Mouse (Mus musculus) heart, adult 18-20 months (tissue): Measurements from ENCODE around the gene Stau1. TPM values are rescaled to one million over a fixed set of nuclear protein-coding genes. Genes with fewer than 3 reads are reported as not detected.
"Not testable (repeated sequence)": the region's sequence is repeated elsewhere in the genome, so short reads cannot be mapped to it uniquely, and the experiment has no call there.

Experiments
- DNase-seq, 2 experiments: peaks; one replicate each; pipeline ENCODE4 v3.0.0; 2021 to 2022; ENCODE audit warnings: mixed read lengths in 1 of 2
- long read RNA-seq, 2 experiments: library from polyadenylated mRNA; stranded (forward); transcript quantifications; one replicate each; pipeline ENCODE4 v2.0.0; 2021
- total RNA-seq, 2 experiments: library from RNA; stranded (reverse); gene quantifications; 2 replicates each; pipeline ENCODE4 v1.2.3; 2021

The Stau1 gene
- 10 to 100 TPM; 40.5 to 45.5 TPM for total RNA-seq
- long read RNA-seq, experiment 1, transcript Stau1-204 (12 exons, 2,976 nt), result minor isoform, 7 of 57 reads
- long read RNA-seq, experiment 1, transcript Stau1-202 (12 exons, 3,569 nt), result minor isoform, 10 of 57 reads
- long read RNA-seq, experiment 1, transcript Stau1-209 (4 exons, 774 nt), result major isoform, 31 of 57 reads
- long read RNA-seq, experiment 1, partial matches to known transcripts, result 4 of 57 reads
- long read RNA-seq, experiment 1, other reads (novel, unspliced or antisense), result 5 of 57 reads
- long read RNA-seq, experiment 2, transcript Stau1-209 (4 exons, 774 nt), result major isoform, 11 of 22 reads
- long read RNA-seq, experiment 2, transcript Stau1-204 (12 exons, 2,976 nt), result minor isoform, 7 of 22 reads
- long read RNA-seq, experiment 2, partial matches to known transcripts, result 0 of 22 reads
- long read RNA-seq, experiment 2, other reads (novel, unspliced or antisense), result 2 of 22 reads

GRCm38 (mm10) chr2:166995796-166996532 lies at the start of gene Stau1:
TSS of gene Stau1 (minus strand) at chr2:166996299.
- DNase-seq, result peak; percentile 92 to 98

DNA sequence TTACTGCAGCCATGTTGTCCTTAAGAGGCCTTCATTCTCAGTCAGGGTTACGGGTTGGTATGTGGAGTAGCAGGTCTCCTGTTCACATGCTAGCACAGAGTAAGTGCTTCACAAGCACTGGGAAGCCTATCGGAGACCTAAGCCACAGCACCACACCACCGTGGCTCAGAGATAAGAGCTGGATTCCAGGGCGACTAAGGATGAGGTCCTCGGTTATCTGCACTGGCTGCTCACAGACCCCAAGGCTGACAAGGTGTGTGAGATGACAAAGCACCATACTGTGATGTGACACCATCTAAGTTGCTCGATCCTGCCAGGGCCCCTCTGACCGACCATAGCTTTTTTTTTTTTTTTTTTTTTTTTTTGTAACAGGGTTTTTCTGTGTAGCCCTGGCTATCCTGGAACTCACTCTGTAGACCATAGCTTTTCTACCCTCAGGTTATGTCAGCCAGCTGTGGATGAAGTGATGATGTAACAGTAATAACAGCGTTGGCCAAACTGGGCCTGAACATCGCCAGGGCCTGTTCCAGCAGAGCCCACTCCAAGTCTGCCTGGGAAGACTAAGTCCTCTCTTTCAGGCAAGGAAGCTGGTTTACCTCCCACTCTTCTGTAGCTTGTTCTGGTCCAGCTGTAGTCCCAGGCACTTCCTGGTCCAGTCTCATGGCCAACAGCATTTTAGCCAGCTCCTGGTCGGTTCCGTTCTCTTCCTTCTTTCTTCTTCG lies 47.5 kb upstream of the Stau1 start:
- peak in 1 of 2 experiments; percentile 37 for DNase-seq

- DNase-seq, result no peak
Measured at GRCm38 (mm10) chr2:167039386-167039785, 43.3 kb upstream of the Stau1 start.

- no peak for DNase-seq
Measured at GRCm38 (mm10) chr2:167038716-167039115, 42.6 kb upstream of the Stau1 start.

DNA sequence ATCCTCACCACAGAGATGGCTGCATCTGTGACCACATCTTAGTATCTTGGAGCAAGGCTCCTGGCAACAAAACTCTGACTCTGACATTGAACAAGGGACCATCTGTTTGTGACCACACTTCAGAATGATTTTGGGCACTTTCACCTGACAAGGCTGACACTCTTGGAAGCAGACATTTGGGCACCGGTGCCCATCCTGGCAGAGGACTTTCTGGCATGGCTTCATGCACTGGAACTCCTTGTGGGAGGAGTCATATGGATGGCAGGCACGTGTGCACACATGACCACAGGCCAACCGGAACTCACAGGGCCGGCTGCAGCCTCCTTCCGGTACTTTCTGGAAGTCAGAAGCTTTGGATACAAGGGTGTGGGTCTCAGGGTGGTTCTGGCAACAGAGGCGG lies 42.2 kb upstream of the Stau1 start:
- DNase-seq, result no peak

- no peak for DNase-seq
Measured at GRCm38 (mm10) chr2:167037710-167038109, 41.6 kb upstream of the Stau1 start.

DNA sequence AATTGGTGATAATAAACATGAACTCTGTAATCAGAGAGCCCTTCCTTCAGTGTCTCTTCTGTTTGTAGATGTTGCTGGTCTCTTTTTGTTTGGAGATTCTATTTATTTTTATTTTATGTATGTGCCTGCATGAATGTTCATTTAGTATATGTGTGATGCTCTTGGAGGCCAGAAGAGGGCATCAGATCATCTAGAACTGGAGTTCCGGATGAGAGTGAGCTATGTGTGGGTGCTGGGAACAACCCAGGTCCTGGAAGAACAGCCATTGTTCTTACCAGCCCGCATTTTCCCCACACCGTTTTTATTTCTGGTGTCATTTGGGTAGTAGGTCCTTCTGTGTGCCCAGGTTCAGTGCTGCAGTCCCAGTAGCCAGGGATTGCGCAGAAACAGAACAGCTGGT lies 34.4 kb upstream of the Stau1 start:
- no peak for DNase-seq

- DNase-seq, result no peak
Measured at GRCm38 (mm10) chr2:167028553-167028952, 32.5 kb upstream of the Stau1 start.

DNA sequence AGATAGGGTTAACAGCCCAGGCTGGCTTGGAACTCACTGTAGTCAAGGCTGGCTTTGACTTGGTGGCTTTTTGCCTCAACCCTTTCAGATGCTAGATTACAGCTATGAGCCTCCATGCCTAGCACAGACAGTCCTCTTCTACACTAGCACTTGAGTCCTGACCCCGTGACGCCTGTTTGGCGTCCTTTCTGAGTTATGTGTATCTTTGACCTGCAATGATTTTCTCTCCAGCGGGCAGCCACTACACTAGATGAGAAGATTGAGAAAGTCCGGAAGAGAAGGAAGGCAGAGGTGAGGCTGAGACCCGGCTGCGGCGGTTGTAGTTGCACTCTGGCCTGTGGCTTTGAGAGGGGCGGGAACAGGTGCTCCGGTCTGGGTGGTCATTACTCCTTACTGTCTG lies 23.3 kb upstream of the Stau1 start:
- no peak for DNase-seq

DNA sequence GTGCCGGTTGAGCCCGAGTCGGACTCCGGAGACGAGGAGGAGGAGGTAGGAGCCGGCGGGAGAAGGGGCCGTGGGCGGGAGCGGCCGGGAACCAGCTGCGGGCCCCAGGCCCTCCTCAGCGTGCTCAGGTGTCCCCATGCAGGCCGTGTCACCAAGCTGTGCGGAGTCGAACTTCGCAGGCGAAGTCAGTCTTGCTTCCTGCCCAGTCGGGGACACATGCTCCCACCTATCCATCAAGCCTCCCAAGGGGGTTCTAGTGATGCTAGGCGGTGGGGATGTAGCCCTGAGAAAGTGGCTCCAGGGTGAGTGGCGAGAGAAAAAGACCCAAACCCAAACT lies 19.3 kb upstream of the Stau1 start:
- no peak for DNase-seq

DNA sequence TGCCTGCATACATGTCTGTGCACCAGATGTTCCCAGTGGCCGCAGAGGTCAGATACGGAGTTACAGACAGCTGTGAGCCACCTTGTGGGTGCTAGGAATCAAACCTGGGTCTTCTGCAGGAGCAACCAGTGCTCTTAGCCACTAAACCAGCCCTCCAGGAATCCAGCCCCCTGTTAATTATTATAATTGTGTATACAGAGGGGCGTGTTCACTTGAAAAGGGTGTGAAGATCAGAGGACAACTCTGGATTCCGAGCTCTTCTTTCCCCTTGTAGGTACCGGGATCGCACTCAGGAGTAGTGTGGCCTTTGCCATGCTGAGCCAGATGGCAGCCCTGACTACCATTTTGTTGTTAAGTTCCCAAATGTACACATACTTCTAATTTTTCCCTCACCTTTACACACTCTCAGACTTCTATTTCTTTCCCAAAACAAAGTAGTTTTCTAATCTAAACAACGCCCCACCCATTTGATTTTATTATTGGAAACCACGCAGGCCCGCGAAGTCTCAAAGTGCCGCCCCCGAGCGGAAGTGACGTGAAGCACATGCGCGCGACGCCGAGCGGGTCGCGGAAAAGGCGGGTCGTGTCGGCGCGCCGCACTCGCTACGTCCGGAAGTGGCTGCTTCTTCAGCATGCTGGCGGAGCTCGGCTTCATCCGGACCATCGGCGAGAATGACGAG lies 18.7 kb upstream of the Stau1 start, which contains the start of gene Ddx27:
Gene Ddx27 (plus strand): TSS at position 492 of the 680 bp plus-strand sequence.
- DNase-seq, result peak; percentile 94 to 97

- DNase-seq, result no peak
Measured at GRCm38 (mm10) chr2:167010546-167010945, 14.4 kb upstream of the Stau1 start.

- DNase-seq, result no peak
Measured at GRCm38 (mm10) chr2:167009483-167009882, 13.4 kb upstream of the Stau1 start.

DNA sequence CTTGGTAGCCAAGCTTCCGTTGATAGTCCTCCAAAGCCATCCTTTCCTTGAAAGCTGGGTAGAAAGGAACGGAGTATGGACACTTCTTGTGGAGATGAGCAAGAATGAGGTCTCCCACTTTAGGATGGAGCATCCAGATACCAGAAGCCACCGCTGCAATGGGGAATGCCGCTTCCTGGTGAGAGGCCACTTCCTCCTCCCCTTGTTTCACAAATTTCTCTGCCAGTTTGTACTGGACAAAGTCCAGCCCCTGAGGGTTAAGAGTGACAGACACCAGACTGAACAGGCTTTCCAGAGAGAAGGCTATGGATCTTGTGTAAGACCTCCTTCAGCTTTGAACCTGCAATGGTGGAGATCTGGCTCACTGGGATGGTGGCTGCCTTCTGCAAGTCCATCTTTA lies 11.5 kb upstream of the Stau1 start:
- not testable (repeated sequence) for DNase-seq

DNA sequence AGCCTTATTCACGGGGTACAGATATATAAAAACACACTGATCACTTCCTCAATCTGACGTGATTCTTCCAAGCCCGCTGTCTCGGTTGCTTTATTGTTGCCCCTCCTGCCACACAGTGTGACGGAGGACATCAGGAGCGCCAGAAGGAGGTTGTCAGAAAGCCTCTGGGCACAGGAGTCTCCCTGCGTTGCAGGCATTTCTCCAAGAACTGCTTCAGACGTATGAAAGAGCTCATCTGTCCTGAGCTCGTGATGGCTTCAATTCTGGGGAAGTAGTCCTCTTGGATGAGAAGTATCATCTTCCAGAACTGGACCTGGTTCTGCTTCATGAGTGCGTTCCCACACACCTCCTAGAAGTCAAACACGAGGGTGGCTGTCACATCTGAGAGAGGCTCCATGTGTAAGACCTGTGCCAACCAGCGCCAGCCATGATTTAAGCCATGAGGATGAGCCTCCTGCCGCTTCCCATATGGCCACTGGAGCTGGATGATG lies 10.9 kb upstream of the Stau1 start:
- DNase-seq, result no peak

DNA sequence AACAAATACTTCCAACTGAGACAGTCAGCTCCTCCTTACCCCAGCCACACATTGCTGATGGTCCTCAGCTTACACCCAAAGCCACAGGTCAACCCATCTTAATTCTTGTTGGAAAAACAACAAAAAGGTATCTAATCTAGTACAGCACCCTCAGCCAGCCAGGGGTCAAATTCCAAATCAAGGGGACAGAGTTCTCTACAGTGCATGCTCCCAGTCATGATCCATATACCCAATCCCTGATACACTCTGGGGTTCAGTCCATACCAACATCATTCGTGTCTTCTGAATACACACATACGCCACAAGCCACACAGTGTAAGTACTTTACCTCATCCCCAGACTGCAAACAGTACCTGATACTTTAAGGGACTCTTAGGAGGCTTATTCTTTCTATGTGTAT lies 10.3 kb upstream of the Stau1 start:
- DNase-seq, result no peak

GRCm38 (mm10) chr2:167004099-167004854 lies 8.2 kb upstream of the Stau1 start:
- peak; percentile 71 to 83 for DNase-seq

- no peak for DNase-seq
Measured at GRCm38 (mm10) chr2:167001486-167001885, 5.4 kb upstream of the Stau1 start.

DNA sequence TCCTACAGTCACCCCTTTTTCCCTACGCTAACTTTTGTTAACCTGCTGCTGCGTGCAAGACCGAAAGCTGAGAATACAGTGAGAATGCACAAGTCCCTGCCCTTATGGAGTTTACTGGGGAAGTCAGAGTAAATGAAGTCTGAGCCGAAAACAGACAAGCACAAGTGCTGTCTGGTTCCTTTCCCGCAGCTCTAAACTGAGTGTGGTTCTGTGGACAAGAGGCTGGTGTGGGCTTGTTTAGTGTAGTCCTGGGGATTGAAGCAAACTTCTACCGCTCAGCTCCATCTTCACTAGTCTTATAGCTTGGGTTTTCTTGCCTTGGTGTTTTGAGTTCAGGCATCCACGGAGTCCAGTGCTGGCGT lies 415 bp upstream of the Stau1 start:
- DNase-seq, result no peak

- peak; percentile 20 to 54 for DNase-seq
Measured at GRCm38 (mm10) chr2:166995021-166995795, 891 bp downstream of the Stau1 start.
